Mouse (Mus musculus) cerebellum, postnatal 10 days (tissue): ENCODE results near the gene Ush1c.

ENCODE experiments used
- DNase-seq, 2 experiments: peaks; one replicate each; pipeline ENCODE4 v3.0.0; 2021; ENCODE audit warnings: mixed read lengths in 2 of 2

The Ush1c gene

GRCm38 (mm10) chr7:46238346-46238745, at the start of gene Ush1c:
TSS of gene Ush1c (minus strand) at chr7:46238503.
- DNase-seq: no peak

DNA sequence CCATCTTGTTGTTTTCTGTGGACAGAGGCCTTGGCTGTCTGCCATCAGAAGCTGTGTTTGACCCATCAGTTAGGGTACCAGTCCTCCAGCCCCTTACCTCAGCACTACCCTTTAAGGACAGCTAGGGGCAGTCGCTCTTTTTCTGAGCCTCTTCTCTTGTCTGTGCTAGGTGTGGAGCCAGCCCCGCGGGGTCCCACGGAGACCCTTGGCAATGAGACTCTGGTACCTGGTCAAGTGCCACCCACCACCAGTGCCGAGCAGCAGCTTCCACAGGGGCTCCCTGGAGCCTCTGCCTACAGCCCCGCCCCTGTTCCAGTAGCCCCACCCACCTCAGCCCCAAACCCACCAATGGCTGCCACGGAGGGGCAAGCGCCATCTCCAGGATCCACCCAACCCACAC, 48.7 kb upstream of the Ush1c start:
- no peak for DNase-seq

- no peak for DNase-seq
Measured at GRCm38 (mm10) chr7:46286391-46286790, 48.1 kb upstream of the Ush1c start.

DNA sequence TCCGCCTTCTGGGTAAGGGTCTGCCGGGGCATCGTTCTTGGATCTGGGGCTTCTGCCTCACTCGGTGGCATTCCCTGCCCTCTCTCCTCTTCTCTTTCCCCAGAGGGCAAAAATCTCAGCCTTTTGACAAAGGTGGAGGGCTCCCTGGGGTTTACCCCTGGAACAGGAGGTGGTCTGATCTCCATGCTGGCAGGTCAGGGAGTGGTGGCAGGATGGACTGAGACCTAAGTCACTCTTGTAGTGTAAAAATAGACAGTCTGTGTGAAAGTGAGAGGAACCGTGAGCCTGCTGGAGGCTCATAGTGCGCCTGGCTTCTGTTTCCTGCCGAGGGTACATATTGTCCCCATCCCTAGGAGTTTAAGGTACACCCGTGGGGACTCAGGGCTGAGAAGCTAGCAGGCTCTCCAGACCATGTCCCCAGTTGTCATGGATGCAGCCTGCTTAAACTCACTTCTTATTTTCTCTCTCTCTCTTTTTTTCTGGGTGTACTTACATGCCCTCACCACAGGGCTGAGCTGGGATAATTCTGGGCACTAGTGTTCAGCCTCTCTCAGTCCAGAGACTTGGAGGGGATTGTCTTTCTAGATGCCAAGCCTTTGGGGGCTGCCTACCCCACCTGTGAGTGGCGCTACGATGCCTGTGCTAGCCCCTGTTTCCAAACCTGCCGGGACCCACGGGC, 47.0 kb upstream of the Ush1c start:
- DNase-seq: no peak

DNA sequence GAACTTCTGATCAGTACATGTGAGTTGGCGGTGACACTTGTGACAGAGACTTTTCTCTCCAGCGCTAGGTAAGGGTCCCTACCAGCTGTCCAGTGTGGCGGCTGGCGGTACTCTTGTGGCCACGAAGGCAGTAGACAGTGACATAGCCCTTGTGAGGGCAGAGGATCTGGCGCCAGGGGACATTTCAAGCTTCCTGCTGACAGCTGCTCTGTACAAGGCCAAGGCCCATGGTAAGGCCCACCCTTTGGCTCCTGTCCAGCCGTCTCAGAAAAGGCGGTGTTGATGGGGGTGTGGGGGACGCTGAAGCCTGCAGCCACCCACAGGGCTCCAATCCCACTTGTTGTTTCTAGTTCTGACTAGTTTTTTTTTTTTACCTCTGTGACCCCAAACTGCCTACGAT, 45.4 kb upstream of the Ush1c start:
- peak; percentile 67 to 71 for DNase-seq

DNA sequence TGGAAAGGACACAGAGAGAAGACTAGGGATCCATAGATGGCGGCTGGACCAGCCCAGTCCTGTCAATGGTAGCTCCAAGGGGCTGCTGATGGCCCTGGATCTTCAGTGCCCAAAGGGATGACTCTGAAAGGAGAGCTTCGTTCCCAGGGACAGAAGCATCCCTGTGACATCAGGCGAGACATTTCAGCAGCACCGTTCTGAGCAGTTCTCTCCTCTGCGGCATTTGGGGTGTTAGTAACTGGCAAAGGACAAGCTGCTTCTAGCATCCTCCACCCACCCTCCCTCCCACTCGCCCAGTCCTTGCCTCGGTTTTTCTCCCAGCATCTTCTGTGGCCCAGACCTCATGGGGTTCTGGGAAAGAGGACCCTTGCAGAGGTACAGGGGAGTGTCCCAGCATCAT, 44.0 kb upstream of the Ush1c start:
- no peak for DNase-seq

DNA sequence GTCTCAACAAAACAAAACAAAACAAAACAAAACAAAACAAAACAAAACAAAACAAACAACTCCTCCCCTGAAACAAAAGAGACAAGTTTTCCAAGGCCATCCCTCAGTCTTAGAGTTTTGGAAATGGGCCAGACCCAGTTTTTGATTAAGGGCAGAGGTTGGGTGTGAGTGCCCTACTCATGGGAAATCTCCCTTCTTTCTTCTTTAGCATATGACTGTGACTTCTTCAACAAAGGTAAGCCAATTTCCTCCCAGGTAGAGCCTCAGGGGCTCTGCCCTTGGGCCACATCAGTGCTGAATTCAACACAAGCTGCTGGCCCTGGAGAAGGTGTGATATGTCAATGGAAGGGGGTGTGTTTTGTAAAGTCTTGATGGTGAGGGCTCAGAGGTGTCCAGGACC, 42.6 kb upstream of the Ush1c start:
- no peak for DNase-seq

DNA sequence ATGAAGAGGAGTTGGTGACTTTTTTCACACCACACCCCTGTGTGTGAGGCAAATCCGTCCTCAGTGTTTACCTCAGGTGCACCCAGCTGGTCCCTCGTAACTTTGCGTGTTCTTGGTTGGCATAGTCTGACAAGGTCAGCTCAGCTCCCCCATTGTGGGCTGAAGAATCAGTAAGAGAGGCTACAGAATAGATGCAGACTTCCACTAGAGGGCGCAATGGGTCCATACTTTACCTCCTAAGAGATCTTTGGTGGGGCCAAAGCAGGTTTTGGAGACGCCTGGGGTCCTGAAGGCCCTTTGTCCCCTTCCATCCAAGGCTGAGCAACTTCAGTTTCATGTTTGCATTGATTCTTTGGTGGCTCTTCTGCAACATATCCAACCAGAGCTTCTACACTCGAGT, 41.6 kb upstream of the Ush1c start:
- DNase-seq: peak; percentile 90 to 95

DNA sequence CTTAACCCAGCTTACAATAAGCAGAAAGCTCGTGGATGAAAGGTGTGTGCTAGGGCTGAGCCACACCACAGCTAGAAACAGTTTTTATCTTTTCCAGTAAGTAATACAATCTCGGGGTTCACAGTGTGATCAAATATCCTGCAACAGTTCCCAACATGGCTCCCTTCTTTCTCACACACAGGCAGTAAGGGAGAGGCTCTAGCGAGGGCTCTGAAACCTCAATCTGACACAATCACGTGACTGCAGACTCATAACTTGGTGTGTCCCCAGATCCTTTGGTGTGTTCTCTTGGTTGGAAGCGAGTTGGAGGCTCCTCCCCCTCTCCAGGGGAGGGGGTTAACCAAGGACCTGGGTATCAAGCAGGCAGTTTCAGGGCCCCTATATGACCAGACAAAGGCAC, 37.9 kb upstream of the Ush1c start:
- no peak for DNase-seq

- peak; percentile 27 to 38 for DNase-seq
Measured at GRCm38 (mm10) chr7:46251841-46252240, 13.5 kb upstream of the Ush1c start.

DNA sequence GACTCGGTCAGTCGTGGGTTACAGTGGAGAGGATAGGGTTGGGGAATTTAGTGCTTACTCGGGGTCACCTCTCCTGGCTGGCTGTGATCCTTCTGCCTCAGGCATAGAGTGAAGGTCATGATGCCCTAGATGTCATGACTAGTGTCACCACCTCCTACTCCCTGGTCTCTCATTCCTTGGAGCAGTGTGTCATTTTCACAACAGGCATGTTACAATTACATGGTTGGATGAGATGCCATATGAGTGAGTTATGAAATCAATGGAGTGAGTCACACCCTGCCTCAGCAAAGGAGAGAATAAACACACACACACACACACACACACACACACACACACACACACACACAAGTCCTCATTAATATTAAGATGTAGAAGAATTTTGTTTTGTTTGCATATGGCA, 9.3 kb upstream of the Ush1c start:
- no peak for DNase-seq

DNA sequence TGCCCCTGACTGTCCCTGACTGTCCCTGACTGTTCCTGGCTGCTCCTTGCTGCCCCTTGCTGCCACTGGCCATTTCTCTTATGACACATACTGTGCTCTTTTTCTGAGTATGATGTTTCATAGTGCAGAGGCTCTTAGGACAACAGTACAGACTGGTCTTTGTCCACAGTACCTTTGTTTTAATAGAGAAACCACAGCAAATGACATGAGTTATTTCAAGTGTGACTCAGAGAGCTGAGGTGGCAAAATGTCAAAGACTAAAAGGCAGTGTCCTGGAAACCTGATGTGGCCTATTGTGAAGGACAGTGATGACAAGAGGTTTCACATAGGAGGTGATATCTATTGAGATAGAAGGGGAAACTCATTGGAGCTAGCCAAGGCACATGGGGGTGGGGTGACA, 8.6 kb upstream of the Ush1c start:
- no peak for DNase-seq

- DNase-seq: no peak
Measured at GRCm38 (mm10) chr7:46240696-46241095, 2.4 kb upstream of the Ush1c start, which contains the start of gene Otog. TSS of gene Otog (plus strand) at chr7:46240987.

GRCm38 (mm10) chr7:46240091-46240490, 1.8 kb upstream of the Ush1c start:
- peak; percentile 74 to 80 for DNase-seq

- DNase-seq: no peak
Measured at GRCm38 (mm10) chr7:46237192-46237591, 1.1 kb downstream of the Ush1c start.

- DNase-seq: no peak
Measured at GRCm38 (mm10) chr7:46236363-46236762, 1.9 kb downstream of the Ush1c start.

DNA sequence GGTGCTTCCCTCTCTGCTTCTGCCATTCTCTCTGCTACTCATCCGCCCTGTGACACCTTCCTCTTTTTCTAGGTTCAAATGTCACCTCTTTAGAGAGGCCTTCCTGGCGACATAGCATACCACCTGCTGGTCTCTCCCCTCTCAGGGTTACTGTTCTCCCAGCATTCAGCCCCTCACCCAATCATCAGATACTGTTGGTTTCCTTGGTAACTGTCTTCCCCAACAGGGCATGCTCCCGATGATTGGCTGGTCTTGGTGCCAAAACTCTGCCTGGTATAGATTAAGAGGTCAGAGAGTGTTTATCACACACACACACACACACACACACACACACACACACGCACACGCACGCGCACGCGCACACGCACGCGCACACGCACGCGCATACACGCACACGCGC, 2.4 kb downstream of the Ush1c start:
- peak in 1 of 2 experiments; percentile 49 for DNase-seq

GRCm38 (mm10) chr7:46226936-46227335, 11.4 kb downstream of the Ush1c start:
- DNase-seq: peak; percentile 90 to 94

GRCm38 (mm10) chr7:46226253-46226652, 12.1 kb downstream of the Ush1c start:
- peak; percentile 77 to 82 for DNase-seq

DNA sequence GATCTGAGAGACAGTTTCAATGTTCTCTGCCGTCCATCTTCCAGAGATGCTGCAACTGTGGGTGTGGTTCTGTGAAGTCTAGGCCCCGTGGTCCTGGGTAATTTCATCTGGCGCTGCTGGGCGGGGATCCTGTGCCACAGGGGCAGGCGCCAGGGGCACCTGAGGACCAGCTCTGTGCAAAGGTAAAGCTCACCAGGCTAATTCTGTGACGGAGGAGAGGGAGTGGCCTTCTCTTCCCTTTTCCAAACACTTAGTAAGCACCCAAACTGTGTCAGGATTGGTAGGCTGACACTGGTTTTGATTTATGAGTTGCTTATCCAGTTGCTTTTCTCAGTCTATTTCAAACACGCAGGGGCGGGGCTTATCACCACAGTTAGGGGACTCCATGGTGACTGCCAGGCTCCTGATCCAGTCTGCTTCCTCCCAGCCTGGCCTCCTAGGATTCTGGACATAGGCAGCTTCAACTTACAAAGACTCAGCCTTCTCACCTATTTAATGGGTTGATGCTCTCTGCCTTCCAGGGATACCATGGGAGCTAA, 17.6 kb downstream of the Ush1c start:
- no peak for DNase-seq

- peak; percentile 40 to 49 for DNase-seq
Measured at GRCm38 (mm10) chr7:46218415-46218814, 19.9 kb downstream of the Ush1c start.

DNA sequence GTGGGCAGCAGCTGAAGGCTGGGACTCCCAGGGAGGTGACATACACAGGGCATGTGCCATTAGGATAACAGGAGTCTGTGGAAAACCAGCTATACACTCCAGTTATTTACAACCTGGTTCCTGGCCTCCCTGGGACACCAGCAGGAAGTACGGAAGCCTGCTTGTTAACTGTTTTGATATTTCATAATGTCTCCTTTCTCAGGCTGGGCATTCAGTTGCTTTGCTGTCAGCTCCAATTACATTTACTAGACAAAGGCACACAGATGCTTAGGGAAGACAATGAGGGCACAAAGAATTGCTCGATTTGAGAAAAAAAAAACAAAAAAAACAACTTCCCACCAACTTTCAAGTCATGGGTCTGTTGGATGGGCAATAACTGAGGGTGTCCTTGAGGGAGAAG, 21.8 kb downstream of the Ush1c start:
- DNase-seq: no peak

DNA sequence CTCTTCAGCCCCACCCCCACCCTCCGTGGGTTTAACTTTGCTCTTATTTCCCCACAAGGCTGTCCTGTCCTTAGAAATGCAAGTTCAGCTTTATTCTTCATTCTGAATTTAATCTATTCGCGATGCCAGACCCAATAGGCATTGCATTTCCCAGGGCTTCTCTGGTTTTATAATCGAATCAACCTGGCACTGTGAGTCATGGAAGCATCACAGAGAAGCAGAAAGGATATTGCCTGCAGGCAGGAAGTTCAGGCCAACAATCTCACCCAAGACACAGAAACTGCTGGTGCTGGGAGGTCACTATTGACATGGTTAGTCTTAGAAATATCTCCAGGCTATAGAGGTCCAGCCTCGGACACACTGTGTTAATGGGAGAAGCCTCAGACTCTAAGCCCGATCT, 28.0 kb downstream of the Ush1c start:
- no peak for DNase-seq

- no peak for DNase-seq
Measured at GRCm38 (mm10) chr7:46208131-46208530, 30.2 kb downstream of the Ush1c start.

GRCm38 (mm10) chr7:46204775-46205174, 33.5 kb downstream of the Ush1c start:
- DNase-seq: no peak
